Mouse (Mus musculus): ENCODE results near the gene Sap25. TPM values are rescaled to one million over a fixed set of nuclear protein-coding genes. Genes with fewer than 3 reads are reported as not detected.

The Sap25 gene
- total RNA-seq (2023) = 111 TPM

DNA sequence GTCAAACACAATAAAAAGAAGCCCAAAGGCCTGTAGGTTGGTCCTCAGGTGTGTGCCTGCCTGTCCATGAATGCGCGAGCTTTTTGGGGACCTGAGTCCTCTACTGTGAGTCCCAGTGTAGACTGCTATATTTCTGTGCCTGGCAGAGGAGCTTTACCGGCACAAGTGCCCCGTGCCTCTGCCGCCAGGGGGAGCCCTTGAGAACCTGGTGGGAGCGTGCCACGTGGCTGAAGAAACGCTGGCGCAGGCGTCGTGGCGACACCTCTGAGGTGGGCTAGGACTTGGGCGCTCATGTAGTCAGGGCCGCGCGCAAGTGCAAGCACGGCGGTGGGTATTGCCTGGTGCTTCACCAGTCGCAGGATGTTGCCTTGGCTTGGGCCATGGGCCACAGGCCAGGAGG lies at the start of gene Sap25:
Gene Sap25, plus strand, starts transcription at position 281 of the 400 bp plus-strand sequence.

DNA sequence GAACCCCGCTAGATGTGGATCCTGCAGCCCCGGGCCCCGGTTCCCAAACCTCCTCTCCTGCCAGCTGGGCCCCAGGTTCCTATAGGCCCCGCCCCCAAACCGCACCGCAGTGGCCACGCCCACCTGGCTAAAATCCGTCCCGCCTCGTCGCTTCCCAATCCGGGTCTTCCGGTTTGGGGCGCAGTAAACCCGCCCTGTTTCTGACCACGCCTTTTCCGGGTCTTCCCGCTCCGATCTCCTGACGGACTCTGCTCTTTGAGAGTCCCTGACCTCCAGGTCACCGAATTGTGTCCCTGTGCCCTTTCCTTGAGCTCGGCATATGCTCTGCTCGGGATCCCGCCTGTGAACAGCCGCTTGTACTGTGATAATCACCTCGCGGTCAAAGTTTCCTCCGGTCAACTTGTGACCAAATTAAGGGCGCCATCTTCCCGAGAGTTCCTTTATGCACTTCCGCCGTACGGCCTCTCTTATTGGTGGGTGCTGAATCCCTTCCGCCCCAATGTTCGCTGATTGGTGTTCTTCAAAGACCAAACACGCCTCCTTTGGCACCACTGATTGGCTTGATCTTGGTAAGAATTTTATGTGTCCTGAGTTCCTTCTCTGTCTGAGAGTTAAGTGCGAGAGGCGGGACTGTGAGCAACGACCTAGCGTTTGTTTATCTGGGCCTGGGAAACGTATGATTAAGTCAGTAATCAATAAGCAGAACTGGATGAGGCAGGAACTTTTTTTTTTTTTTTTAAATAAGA lies 40.3 kb upstream of the Sap25 start, which contains the start of gene Mospd3:
Gene Mospd3, minus strand, starts transcription at position 440 of the 746 bp plus-strand sequence.

GRCm38 (mm10) chr5:137613550-137613949 lies 27.6 kb upstream of the Sap25 start, which contains the start of gene Pcolce:
Gene Pcolce, minus strand, starts transcription at chr5:137613784.

DNA sequence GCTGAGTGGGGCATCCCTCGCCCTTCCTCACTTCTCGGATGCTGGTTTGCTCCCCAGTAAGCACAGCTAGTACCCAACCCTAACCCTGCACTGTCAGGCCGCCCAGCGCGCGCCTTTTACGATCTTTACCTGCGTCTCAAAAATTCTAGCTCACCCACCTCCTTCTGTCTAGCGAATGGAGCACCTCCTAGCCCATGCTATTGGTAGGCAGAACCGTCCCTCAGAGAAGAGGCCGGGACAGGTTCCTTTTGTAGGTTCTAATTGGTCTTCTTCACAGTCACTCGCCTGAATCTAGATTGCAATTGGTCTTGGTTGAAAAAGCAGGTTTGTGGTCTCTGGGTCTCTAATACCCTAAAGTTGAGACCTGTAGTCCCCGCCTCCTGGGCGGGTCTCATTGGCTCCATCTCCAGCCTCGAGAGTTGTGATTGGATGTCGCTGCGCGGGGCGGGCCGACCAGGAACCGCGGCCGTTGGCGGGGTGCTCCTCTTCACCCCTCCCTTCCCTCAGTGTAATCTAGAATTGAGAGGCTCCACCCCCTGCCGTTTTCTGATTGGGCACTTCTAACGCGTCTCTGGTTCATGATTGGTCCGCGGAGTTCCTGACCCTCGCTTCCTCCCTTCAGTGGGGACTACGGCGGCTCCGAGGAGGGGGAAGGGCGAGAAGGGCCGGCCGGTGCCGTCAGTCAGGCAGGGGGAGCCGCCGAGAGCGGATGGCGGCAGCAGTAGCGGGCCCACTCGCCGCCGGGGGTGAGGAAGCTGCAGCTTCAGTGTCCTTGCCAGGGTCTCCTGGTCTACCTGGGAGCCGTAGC lies 12.4 kb upstream of the Sap25 start, which contains the start of the genes Fbxo24, Lrch4 and Gm20605:
Gene Fbxo24, minus strand, starts transcription at position 505 of the 808 bp plus-strand sequence.
Gene Lrch4, plus strand, starts transcription at position 624 of the 808 bp plus-strand sequence.
Gene Gm20605, plus strand, starts transcription at position 678 of the 808 bp plus-strand sequence.

DNA sequence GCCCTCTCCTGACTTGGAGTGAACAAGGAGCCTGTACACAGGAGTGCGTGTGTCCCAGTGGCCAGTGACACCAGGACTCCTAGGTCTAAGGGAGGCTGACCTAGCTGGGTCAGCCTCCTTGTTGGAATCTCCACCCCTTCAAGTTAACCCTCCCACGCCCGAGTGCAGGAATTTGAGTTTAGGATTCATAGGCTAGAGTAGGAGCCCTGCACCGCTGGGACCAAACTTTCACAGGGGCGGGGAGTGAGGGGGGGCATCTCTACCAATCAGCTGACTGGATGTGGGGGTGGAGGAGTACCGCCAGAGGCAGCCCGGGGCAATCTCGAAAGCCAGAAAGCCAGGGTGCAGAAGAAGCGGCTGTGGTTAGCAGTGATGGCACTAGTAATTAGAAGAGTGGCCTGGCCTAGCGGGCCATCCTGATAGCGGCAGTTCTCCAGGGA lies 4.5 kb downstream of the Sap25 start, which contains the start of gene Irs3:
Gene Irs3, minus strand, starts transcription at position 63 of the 440 bp plus-strand sequence.

GRCm38 (mm10) chr5:137684294-137685123 lies 43.4 kb downstream of the Sap25 start, which contains the start of gene Agfg2:
Gene Agfg2, minus strand, starts transcription at chr5:137684726.

Other genes with a start within 250 kb of the Sap25 start
- gene Zan, start 164.3 kb upstream of the Sap25 start, total RNA-seq (2023) = 0.09 TPM
- 28.3 TPM for gene Pop7, start 138.8 kb upstream of the Sap25 start, total RNA-seq (2023)
- 101 TPM for gene Gigyf1, start 122.8 kb upstream of the Sap25 start, total RNA-seq (2023)
- not detected for gene Epo, start 108.1 kb upstream of the Sap25 start, total RNA-seq (2023)
- 306 TPM for gene Gnb2, start 107.8 kb upstream of the Sap25 start, total RNA-seq (2023)
- gene Actl6b, start 87.8 kb upstream of the Sap25 start, total RNA-seq (2023) = not detected
- gene Tfr2, start 71.5 kb upstream of the Sap25 start, total RNA-seq (2023) = not detected
- gene Mospd3, start 40.3 kb upstream of the Sap25 start, total RNA-seq (2023) = 40.9 TPM
- 1.8 TPM for gene Pcolce, start 27.6 kb upstream of the Sap25 start, total RNA-seq (2023)
- gene Fbxo24, start 12.3 kb upstream of the Sap25 start, total RNA-seq (2023) = 0.53 TPM
- gene Lrch4, start 12.2 kb upstream of the Sap25 start, total RNA-seq (2023) = 208 TPM
- 63.8 TPM for gene Gm20605, start 12.2 kb upstream of the Sap25 start, total RNA-seq (2023)
- not detected for gene Irs3, start 4.4 kb downstream of the Sap25 start, total RNA-seq (2023)
- 33.8 TPM for gene Agfg2, start 43.4 kb downstream of the Sap25 start, total RNA-seq (2023)
- gene Nyap1, start 100.3 kb downstream of the Sap25 start, total RNA-seq (2023) = 1.7 TPM
- gene Tsc22d4, start 104.4 kb downstream of the Sap25 start, total RNA-seq (2023) = 231 TPM
- gene Ppp1r35, start 137.5 kb downstream of the Sap25 start, total RNA-seq (2023) = 23.3 TPM
- 168 TPM for gene Mepce, start 146.3 kb downstream of the Sap25 start, total RNA-seq (2023)
- gene Zcwpw1, start 146.5 kb downstream of the Sap25 start, total RNA-seq (2023) = 15.1 TPM
- gene Pilra, start 194.9 kb downstream of the Sap25 start, total RNA-seq (2023) = 5.1 TPM
- 2.1 TPM for gene Pilrb1, start 216.8 kb downstream of the Sap25 start, total RNA-seq (2023)
- gene Pilrb2, start 230.5 kb downstream of the Sap25 start, total RNA-seq (2023) = 1.7 TPM